Mouse (Mus musculus) spleen, adult 2 months (tissue): ENCODE results near the gene Babam2. TPM values are rescaled to one million over a fixed set of nuclear protein-coding genes. Genes with fewer than 3 reads are reported as not detected.

Experiments used
- DNase-seq, 2 experiments: peaks; one replicate each; pipeline versions ENCODE4 v3.0.0 to v3.0.0-alpha.2; 2012 to 2021; ENCODE audit warnings: low spot score in 2 of 2, low read depth in 1 of 2
- H3K27ac ChIP-seq: fragments of 200-500 bp; 2 replicates; pipeline ENCODE4 v1.5.1; 2012; ENCODE audit warnings: low read length, inconsistent platforms; ENCODE audit not compliant: insufficient read depth
- H3K27me3 ChIP-seq: fragments of 200-500 bp; 2 replicates; pipeline ENCODE4 v1.6.1; 2012; ENCODE audit warnings: mild to moderate bottlenecking, moderate library complexity, low read length, inconsistent platforms; ENCODE audit not compliant: control insufficient read depth, insufficient read depth
- H3K36me3 ChIP-seq: fragments of 200-500 bp; 2 replicates; pipeline ENCODE4 v1.6.1; 2012; ENCODE audit warnings: mild to moderate bottlenecking, low read length, inconsistent platforms; ENCODE audit not compliant: control insufficient read depth, insufficient read depth
- H3K4me1 ChIP-seq: fragments of 200-500 bp; 2 replicates; pipeline ENCODE4 v1.6.1; 2011; ENCODE audit warnings: inconsistent platforms; ENCODE audit not compliant: control insufficient read depth, insufficient read depth, insufficient read length
- H3K4me3 ChIP-seq: fragments of 200-500 bp; 2 replicates; pipeline ENCODE4 v1.5.1; 2011; ENCODE audit warnings: mild to moderate bottlenecking, inconsistent platforms; ENCODE audit not compliant: insufficient read depth, insufficient read length; ENCODE audit errors: extremely low read depth
- CTCF ChIP-seq: fragments of 200-500 bp; IDR thresholded peaks from 2 replicates; pipeline ENCODE4 v1.5.1; 2011; ENCODE audit warnings: mild to moderate bottlenecking, inconsistent platforms; ENCODE audit not compliant: insufficient read depth, insufficient read length, insufficient replicate concordance; ENCODE audit errors: extremely low read depth
- POLR2A ChIP-seq: fragments of 200-500 bp; IDR thresholded peaks from 2 replicates; pipeline ENCODE4 v1.6.1; 2011; ENCODE audit warnings: low read depth, low read length, inconsistent platforms
- WGBS: fragments of 180-500 bp; shearing (Covaris S2); methylation state at CpG from one replicate; pipeline ENCODE4 v1.1.7; 2018; 5-methylcytosine and 5-hydroxymethylcytosine counted together
- polyA plus RNA-seq: library from polyadenylated mRNA; depleted of rRNA; stranded (reverse); fragments of >200 nt; gene quantifications from 2 replicates; pipeline ENCODE4 v1.2.3, GENCODE M21; 2012

The Babam2 gene
- polyA plus RNA-seq, 1 experiment, result 12.2 TPM

- WGBS, result 37% methylated on average over 3 of the region's 3 CpGs
- Histone ChIP-seq H3K4me3 (no peak overlapping the region), H3K36me3 (no peaks in the 10 kb centered on the region; the same call in 1 of the 2 replicates), H3K27me3 (no peaks in the 10 kb centered on the region), H3K4me1 (peaks cover 2% of the 10 kb centered on the region; the same call in 1 of the 2 replicates), H3K27ac (no peak overlapping the region)
- no peak for DNase-seq
- no peak for TF ChIP-seq POLR2A
- no peak for TF ChIP-seq CTCF
These were observed 236.9 kb downstream of the Babam2 start for GRCm38 (mm10) chr5:31934397-31934796.

DNA sequence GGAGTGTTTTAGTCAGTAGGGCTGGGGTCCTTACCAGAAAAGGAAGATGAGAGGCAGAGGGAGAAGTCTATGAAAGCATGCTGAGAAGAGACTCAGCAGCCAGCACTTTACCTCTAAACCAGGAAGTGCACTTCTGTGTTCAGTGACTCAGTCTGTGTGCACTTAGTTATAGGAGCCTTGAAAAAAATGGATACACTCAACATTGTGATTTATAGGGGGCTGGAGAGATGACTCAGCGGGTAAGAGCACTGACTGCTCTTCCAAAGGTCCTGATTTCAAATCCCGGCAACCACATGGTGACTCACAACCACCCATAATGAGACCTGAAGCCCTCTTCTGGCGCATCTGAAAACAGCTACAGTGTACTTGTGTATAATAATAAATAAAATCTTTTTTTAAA lies 238.5 kb downstream of the Babam2 start:
- DNase-seq, result no peak
- Histone ChIP-seq H3K4me1 (peaks cover 2% of the 10 kb centered on the region; the same call in 1 of the 2 replicates), H3K27ac (no peak overlapping the region), H3K4me3 (no peak overlapping the region), H3K27me3 (no peaks in the 10 kb centered on the region), H3K36me3 (no peaks in the 10 kb centered on the region; the same call in 1 of the 2 replicates)
- WGBS, result 89% methylated on average over 3 of the region's 3 CpGs
- TF ChIP-seq CTCF, result no peak
- TF ChIP-seq POLR2A, result no peak

DNA sequence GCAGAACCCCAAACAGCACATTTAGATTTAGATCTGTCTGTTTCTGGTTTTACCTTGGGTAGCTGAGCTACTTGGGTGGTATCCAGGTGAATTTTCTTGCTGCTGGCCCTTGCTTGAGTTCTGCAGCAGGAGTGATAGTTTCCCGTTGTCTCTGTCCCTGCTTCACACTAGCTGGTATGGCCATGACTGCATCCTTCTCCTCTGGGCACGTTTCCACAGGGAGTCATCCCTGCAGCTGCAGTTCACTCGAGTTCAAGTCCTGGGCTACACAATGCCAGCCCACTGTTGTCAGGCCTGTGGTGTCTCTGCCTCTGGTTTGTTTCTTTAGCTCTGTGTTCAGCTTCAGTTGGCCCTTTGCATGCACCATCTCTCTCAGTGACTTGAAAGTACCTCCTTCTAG lies 239.0 kb downstream of the Babam2 start:
- Histone ChIP-seq H3K27ac (no peak overlapping the region), H3K36me3 (no peaks in the 10 kb centered on the region; the same call in 1 of the 2 replicates), H3K27me3 (no peaks in the 10 kb centered on the region), H3K4me1 (peaks cover 2% of the 10 kb centered on the region; the same call in 1 of the 2 replicates), H3K4me3 (no peak overlapping the region)
- no peak for TF ChIP-seq CTCF
- TF ChIP-seq POLR2A, result no peak
- no peak for DNase-seq
- WGBS, result 83% methylated on average over 3 of the region's 3 CpGs

DNA sequence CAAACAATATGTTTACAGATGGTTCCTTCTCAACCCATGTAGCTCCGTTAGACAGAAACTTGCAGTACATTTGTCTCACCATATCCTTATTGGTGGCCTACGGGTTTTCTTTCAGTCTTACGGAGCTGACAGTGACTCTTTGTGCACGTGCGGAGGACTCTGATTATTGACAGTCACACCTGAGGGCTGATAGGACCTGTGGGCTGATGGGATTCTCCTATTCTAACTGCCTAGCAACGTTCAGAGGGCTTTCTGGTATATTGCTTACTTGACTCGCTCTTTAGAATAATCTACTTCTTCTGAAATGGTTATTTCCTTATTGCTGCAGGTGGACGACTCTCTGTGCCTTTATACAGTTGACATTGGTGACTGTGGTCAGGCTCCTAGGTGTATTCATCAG lies 243.4 kb downstream of the Babam2 start:
- H3K4me3 ChIP-seq, result no peak overlapping the region
- H3K27ac ChIP-seq, result no peak overlapping the region
- TF ChIP-seq POLR2A, result no peak
- TF ChIP-seq CTCF, result no peak
- no peaks in the 10 kb centered on the region for H3K36me3 ChIP-seq
- no peak for DNase-seq
- WGBS, result 87% methylated on average over 8 of the region's 8 CpGs
- H3K27me3 ChIP-seq, result no peaks in the 10 kb centered on the region
- H3K4me1 ChIP-seq, result no peaks in the 10 kb centered on the region

- TF ChIP-seq CTCF, result no peak
- TF ChIP-seq POLR2A, result no peak
These were observed 249.7 kb downstream of the Babam2 start for GRCm38 (mm10) chr5:31947185-31947584.

DNA sequence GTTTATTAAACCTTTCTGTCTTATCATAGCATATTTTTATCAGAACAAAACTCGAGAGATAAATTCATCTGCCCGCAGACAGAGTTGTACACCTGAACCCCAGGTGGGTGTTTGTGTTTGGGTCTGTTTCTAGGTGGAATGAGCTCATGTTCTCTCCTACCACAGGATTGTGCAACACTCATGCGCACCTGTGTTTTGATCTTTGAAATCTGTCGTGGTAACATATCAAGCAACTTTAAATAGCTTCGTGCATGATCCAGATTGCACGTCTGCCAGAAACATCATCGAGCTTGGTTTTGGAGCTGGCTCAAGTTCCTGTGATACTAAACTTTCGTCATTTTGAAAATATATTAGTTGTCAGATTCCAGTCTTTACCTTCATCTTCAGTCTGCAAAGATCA lies 251.9 kb downstream of the Babam2 start:
- no peaks in the 10 kb centered on the region for H3K4me1 ChIP-seq
- TF ChIP-seq CTCF (no peak), POLR2A (no peak)
- H3K36me3 ChIP-seq, result no peaks in the 10 kb centered on the region
- no peak overlapping the region for H3K4me3 ChIP-seq
- no peak for DNase-seq
- 66% methylated on average over 8 of the region's 8 CpGs for whole genome bisulfite sequencing
- no peaks in the 10 kb centered on the region for H3K27me3 ChIP-seq
- H3K27ac ChIP-seq, result no peak overlapping the region

More at GRCm38 (mm10) chr5:31947185-31947584, 249.7 kb downstream of the Babam2 start:
- H3K4me3 ChIP-seq, result no peak overlapping the region
- no peaks in the 10 kb centered on the region for H3K4me1 ChIP-seq
- no peak for DNase-seq
- H3K27me3 ChIP-seq, result no peaks in the 10 kb centered on the region
- 82% methylated on average over 4 of the region's 4 CpGs for WGBS
- no peaks in the 10 kb centered on the region for H3K36me3 ChIP-seq
- no peak overlapping the region for H3K27ac ChIP-seq

DNA sequence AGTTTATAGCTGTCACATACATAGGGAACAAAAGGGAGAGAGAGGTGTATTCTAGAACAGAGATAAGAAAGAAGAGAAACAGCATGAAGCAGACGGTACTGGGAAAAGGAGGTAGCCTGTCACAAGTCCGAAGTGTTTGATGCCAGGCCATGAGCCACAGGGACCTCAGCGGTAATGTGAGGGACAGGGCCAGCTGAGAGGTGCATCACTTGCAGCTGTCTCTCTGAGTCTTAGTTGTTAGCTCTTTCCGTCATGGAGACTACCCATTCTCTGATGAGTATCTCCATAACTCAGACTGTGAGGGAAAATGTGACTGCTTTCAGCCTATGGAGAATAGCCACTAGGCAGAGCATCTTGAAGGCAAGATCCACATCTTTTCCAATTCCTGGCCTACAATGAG lies 253.0 kb downstream of the Babam2 start:
- TF ChIP-seq POLR2A (no peak), CTCF (no peak)
- H3K4me1 ChIP-seq, result no peaks in the 10 kb centered on the region
- WGBS, result 96% methylated on average over 4 of the region's 4 CpGs

GRCm38 (mm10) chr5:31955184-31955583 lies 257.7 kb downstream of the Babam2 start:
- Histone ChIP-seq H3K4me1 (no peaks in the 10 kb centered on the region), H3K4me3 (no peak overlapping the region), H3K27me3 (no peaks in the 10 kb centered on the region), H3K27ac (no peak overlapping the region), H3K36me3 (no peaks in the 10 kb centered on the region)
- DNase-seq, result no peak
- WGBS, result 93% methylated on average over 3 of the region's 3 CpGs
- TF ChIP-seq POLR2A, result no peak
- TF ChIP-seq CTCF, result no peak

More for the DNA sequence above, 253.0 kb downstream of the Babam2 start:
- H3K4me3 ChIP-seq, result no peak overlapping the region
- H3K36me3 ChIP-seq, result no peaks in the 10 kb centered on the region
- DNase-seq, result no peak
- no peaks in the 10 kb centered on the region for H3K27me3 ChIP-seq
- no peak overlapping the region for H3K27ac ChIP-seq
